Mouse (Mus musculus) spleen, adult 2 months (tissue): ENCODE measurements around the gene Osbpl2.

Experiments used
- CTCF ChIP-seq: fragments of 200-500 bp; IDR thresholded peaks from 2 replicates; pipeline ENCODE4 v1.5.1; 2011; ENCODE audit warnings: mild to moderate bottlenecking, inconsistent platforms; ENCODE audit not compliant: insufficient read depth, insufficient read length, insufficient replicate concordance; ENCODE audit errors: extremely low read depth
- POLR2A ChIP-seq: fragments of 200-500 bp; IDR thresholded peaks from 2 replicates; pipeline ENCODE4 v1.6.1; 2011; ENCODE audit warnings: low read depth, low read length, inconsistent platforms

DNA sequence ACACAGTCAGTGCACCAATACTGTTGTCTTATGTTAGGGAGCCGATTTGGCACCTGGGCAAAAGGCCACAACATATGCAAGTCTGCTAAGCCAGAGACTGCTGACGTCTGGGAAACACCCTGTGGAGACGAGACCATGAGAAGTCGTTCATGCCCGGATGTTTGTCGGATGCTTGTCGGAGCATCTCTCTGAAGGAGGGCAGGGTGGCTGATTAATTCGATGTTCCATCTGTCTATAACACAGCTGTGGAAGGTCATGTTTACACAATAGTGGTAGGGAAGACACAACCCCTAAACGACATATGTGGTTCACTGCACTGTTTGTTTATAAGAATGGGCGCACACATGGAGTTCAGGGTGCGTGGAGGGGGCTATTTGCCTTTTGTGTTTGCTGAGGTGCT is 81.6 kb downstream of the Osbpl2 start:
- TF ChIP-seq POLR2A, result no peak
- no peak for TF ChIP-seq CTCF
